Mouse (Mus musculus): Measurements from ENCODE around the gene Sertad4. TPM values are rescaled to one million over a fixed set of nuclear protein-coding genes. Genes with fewer than 3 reads are reported as not detected.

Gene Sertad4
- polyA plus RNA-seq, 1 experiment from 2014 or later = 75.3 TPM

DNA sequence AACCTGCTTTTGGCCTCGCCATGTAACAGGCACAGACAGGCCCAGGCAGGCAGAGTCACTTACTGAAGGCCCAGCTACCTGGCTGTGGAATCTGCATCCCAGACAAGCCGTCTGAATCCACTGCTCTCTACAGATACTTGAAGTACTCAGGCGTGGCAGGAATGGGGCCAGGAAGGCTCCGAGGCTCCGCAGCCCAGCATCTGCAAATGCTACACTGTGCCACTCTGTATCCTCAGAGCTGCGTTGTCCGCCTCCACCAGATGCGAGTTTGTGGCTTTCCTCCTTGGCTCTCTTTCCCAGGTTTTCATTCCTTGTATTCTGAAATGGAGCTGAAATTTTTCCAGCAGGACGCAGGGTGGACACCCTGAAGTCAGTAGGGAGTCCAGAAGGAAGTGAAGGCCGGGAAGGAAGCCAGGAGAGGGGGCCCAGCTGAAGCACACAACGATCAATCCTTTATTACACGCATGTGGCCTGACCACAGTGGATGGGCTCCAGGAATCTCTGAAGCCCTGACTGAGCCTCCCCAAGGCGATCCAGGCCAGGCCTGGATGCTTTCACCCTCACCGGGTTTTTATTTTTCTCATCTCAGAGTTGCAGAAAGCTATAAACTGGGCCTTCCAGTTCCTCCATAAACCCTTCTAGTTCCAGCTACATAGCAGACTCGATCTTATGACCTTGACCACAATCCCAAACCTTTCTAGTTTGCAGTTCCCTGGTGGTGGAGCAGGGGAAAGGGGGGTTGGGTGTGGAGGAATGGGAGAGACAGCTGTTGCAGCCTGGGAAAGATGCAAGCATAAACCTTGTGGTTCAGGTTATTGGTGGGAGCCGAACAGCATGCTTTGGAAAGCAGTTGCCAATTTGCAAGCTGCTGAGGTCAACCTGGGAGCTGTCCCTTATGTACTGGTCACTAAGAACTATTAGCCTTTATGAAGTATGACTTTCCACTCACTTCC lies 57.1 kb downstream of the Sertad4 start:
- Histone ChIP-seq H3K36me3 (no peaks in the 10 kb centered on the region), H3K9ac (no peak overlapping the region; the same call in 1 of the 2 replicates), H3K4me2 (replicated peaks) (peak overlapping the region; percentile 40), H3K9me3 (peaks cover 3% of the 10 kb centered on the region; the same call in 1 of the 2 replicates), H3K27ac (peak overlapping the region; percentile 92), H3K4me1 (peaks cover 62% of the 10 kb centered on the region), H3K4me3 (no peak overlapping the region), H3K27me3 (no peaks in the 10 kb centered on the region)
- 26% methylated on average over 16 of the region's 16 CpGs for WGBS
- peak; percentile 85 for ATAC-seq (ENCODE audit: low FRiP score, low read depth)

DNA sequence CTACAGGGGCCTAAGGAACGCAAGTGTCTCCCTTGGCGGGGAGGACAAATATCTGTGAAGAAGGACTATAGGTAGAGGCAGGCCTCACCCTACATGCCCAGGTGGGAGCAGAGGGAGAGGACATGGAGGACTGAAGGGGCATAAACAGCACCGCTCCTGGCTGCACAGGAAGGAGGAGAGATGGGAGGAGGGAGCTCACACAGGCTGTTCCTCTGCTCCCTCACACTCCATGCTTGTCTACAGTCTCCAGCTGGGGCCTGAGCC lies 58.6 kb downstream of the Sertad4 start:
- H3K9me3 ChIP-seq = peaks cover 3% of the 10 kb centered on the region; the same call in 1 of the 2 replicates
- no peak overlapping the region for H3K4me3 ChIP-seq
- 22% methylated on average over 3 of the region's 3 CpGs for WGBS
- H3K4me1 ChIP-seq = peaks cover 77% of the 10 kb centered on the region
- H3K9ac ChIP-seq = no peak overlapping the region
- no peaks in the 10 kb centered on the region for H3K36me3 ChIP-seq
- H3K27ac ChIP-seq = peak overlapping the region; percentile 92
- H3K27me3 ChIP-seq = no peaks in the 10 kb centered on the region
- no peak for ATAC-seq (ENCODE audit: low FRiP score, low read depth)
- no peak overlapping the region for H3K4me2 ChIP-seq (replicated peaks)

GRCm38 (mm10) chr1:192796201-192797010 lies 59.1 kb downstream of the Sertad4 start:
- peaks cover 82% of the 10 kb centered on the region for H3K4me1 ChIP-seq

GRCm38 (mm10) chr1:192794957-192795745 lies 60.4 kb downstream of the Sertad4 start:
- H3K4me2 ChIP-seq (replicated peaks) = no peak overlapping the region
- 52% methylated on average over 9 of the region's 9 CpGs for WGBS
- ATAC-seq (ENCODE audit: low FRiP score, low read depth) = no peak
- H3K9ac ChIP-seq = no peak overlapping the region
- no peaks in the 10 kb centered on the region for H3K36me3 ChIP-seq
- peaks cover 3% of the 10 kb centered on the region; the same call in 1 of the 2 replicates for H3K9me3 ChIP-seq
- peak overlapping the region; percentile 90 for H3K27ac ChIP-seq
- H3K27me3 ChIP-seq = no peaks in the 10 kb centered on the region
- no peak overlapping the region for H3K4me3 ChIP-seq
- H3K4me1 ChIP-seq = peaks cover 85% of the 10 kb centered on the region

More at GRCm38 (mm10) chr1:192796201-192797010, 59.1 kb downstream of the Sertad4 start:
- Histone ChIP-seq H3K9me3 (peaks cover 3% of the 10 kb centered on the region; the same call in 1 of the 2 replicates), H3K4me2 (replicated peaks) (peak overlapping the region; percentile 42), H3K27me3 (no peaks in the 10 kb centered on the region), H3K27ac (peak overlapping the region; percentile 92), H3K36me3 (no peaks in the 10 kb centered on the region), H3K4me3 (no peak overlapping the region), H3K9ac (no peak overlapping the region)
- ATAC-seq (ENCODE audit: low FRiP score, low read depth) = peak; percentile 12; the same call in 1 of the 2 replicates
- WGBS = 2% methylated on average over 16 of the region's 21 CpGs

Other genes starting within 250 kb of the Sertad4 start
- 10.3 and 10.6 TPM in 2 replicates for gene Hhat, start 84.5 kb downstream of the Sertad4 start, polyA plus RNA-seq (2015; fragmentation: Nextera tagmentation; extraction: Ambion mirVana)
- 3.2 and 3.6 TPM in 2 replicates for gene Syt14, start 180.0 kb upstream of the Sertad4 start, polyA plus RNA-seq (2015; fragmentation: Nextera tagmentation; extraction: Ambion mirVana)

All from limb, embryonic 13.5 days (tissue).